Mouse (Mus musculus) kidney, embryonic 16.5 days (tissue): ENCODE measurements around the gene Cmah. TPM values are rescaled to one million over a fixed set of nuclear protein-coding genes. Genes with fewer than 3 reads are reported as not detected.

Source experiments
- ATAC-seq: fragments of 200-750 bp; cut with Nextera tagmentation; 2 replicates; pipeline ENCODE4 v1.8.0; 2017; ENCODE audit warnings: moderate TSS enrichment; ENCODE audit not compliant: low FRiP score, low TSS enrichment
- H3K27ac ChIP-seq: fragments of 300-500 bp; sonication (generic); 2 replicates; pipeline ENCODE4 v1.5.1; 2014; ENCODE audit warnings: low read length
- H3K27me3 ChIP-seq: fragments of 300-500 bp; sonication (generic); 2 replicates; pipeline ENCODE4 v1.6.1; 2014; ENCODE audit warnings: low read length, control low read depth, mixed read lengths; ENCODE audit not compliant: insufficient read depth
- H3K36me3 ChIP-seq: fragments of 300-500 bp; sonication (generic); 2 replicates; pipeline ENCODE4 v1.6.1; 2014; ENCODE audit warnings: low read length, control low read depth, mixed read lengths; ENCODE audit not compliant: insufficient read depth
- H3K4me1 ChIP-seq: fragments of 300-500 bp; sonication (generic); 2 replicates; pipeline ENCODE4 v1.6.1; 2014; ENCODE audit warnings: low read length, control low read depth, mixed read lengths; ENCODE audit not compliant: insufficient read depth
- H3K4me2 ChIP-seq: fragments of 300-500 bp; sonication (generic); replicated peaks from 2 replicates; pipeline ENCODE4 v1.6.1; 2014; ENCODE audit warnings: low read depth, low read length
- H3K4me3 ChIP-seq: fragments of 300-500 bp; sonication (generic); 2 replicates; pipeline ENCODE4 v1.5.1; 2014; ENCODE audit warnings: mild to moderate bottlenecking, low read length
- H3K9ac ChIP-seq: fragments of 300-500 bp; sonication (generic); replicated peaks from 2 replicates; pipeline ENCODE4 v1.6.1; 2014; ENCODE audit warnings: low read length
- H3K9me3 ChIP-seq: fragments of 300-500 bp; sonication (generic); 2 replicates; pipeline ENCODE4 v1.6.1; 2016; ENCODE audit warnings: low read length, control low read depth
- WGBS: fragments of 180-500 bp; shearing (Covaris S2); extraction: QIAGEN DNeasy Blood & Tissue Kit; methylation state at CpG from one replicate; pipeline ENCODE4 v1.1.7; 2014; 5-methylcytosine and 5-hydroxymethylcytosine counted together
- polyA plus RNA-seq: library from polyadenylated mRNA; unstranded; fragments of >200 nt; fragmentation: Nextera tagmentation; extraction: Ambion mirVana; gene quantifications from 2 replicates; pipeline ENCODE4 v1.2.1, GENCODE M21; 2015

The Cmah gene
- polyA plus RNA-seq, 1 experiment from 2014 or later: 0.79 TPM

DNA sequence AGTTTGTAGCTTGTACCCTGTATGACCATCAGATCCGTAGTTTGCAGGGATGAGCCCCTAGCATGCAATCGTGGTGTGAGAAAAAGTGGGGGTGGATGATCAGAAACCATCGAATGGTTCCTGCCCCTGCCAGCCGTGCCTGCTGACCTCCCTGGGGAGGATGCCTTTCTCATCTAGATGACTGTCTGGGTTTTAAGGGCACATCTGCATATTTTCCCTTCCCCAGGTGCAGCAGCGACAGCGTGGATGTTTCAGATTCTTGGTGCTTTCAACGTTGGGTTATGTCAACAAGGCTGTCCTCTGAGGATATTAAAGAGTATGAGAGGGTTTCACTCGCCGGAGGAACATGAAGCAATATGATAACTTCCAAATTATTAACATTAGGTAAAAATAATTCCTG is 158.8 kb downstream of the Cmah start:
- Histone ChIP-seq H3K36me3 (no peaks in the 10 kb centered on the region), H3K4me1 (no peaks in the 10 kb centered on the region), H3K9ac (no peak overlapping the region), H3K9me3 (no peaks in the 10 kb centered on the region), H3K27me3 (no peaks in the 10 kb centered on the region), H3K4me2 (no peak overlapping the region), H3K27ac (no peak overlapping the region), H3K4me3 (no peak overlapping the region)
- ATAC-seq: no peak
- 66% methylated on average over 9 of the region's 9 CpGs for WGBS

DNA sequence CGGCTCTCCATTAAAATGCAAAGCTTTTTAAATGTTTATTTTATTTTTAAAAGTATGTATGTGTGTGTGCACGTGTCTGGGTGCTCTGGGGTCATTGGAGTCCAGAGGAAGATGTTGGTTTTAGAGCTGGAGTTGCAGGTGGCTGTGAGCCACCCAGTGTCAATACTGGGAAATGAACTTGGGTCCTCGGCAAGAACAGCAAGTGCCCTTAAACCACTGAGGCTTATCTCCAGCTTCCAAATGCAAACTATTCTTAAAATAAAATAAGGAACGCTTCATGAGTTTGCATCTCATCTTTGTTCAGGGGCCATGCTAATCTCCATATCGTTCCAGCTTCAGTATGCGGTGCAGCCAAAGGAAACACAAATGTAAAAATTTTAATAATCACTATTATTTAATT is 159.2 kb downstream of the Cmah start:
- H3K27ac ChIP-seq: no peak overlapping the region
- H3K9ac ChIP-seq: no peak overlapping the region
- ATAC-seq: no peak
- H3K4me1 ChIP-seq: no peaks in the 10 kb centered on the region
- H3K27me3 ChIP-seq: no peaks in the 10 kb centered on the region
- no peaks in the 10 kb centered on the region for H3K36me3 ChIP-seq
- no peak overlapping the region for H3K4me3 ChIP-seq
- H3K9me3 ChIP-seq: no peaks in the 10 kb centered on the region
- WGBS: 76% methylated on average over 6 of the region's 6 CpGs
- H3K4me2 ChIP-seq: no peak overlapping the region

GRCm38 (mm10) chr13:24487061-24487460 is 159.9 kb downstream of the Cmah start:
- WGBS: 56% methylated on average over 5 of the region's 5 CpGs
- H3K27me3 ChIP-seq: no peaks in the 10 kb centered on the region
- no peak for ATAC-seq
- H3K9me3 ChIP-seq: no peaks in the 10 kb centered on the region
- H3K4me1 ChIP-seq: no peaks in the 10 kb centered on the region
- H3K9ac ChIP-seq: no peak overlapping the region
- no peak overlapping the region for H3K4me3 ChIP-seq
- H3K36me3 ChIP-seq: no peaks in the 10 kb centered on the region
- H3K27ac ChIP-seq: no peak overlapping the region
- H3K4me2 ChIP-seq: no peak overlapping the region

- no peak overlapping the region for H3K27ac ChIP-seq
- no peaks in the 10 kb centered on the region for H3K9me3 ChIP-seq
- no peak overlapping the region for H3K4me3 ChIP-seq
- WGBS: 81% methylated on average over 5 of the region's 5 CpGs
- no peak overlapping the region for H3K4me2 ChIP-seq
- no peaks in the 10 kb centered on the region for H3K4me1 ChIP-seq
- no peaks in the 10 kb centered on the region for H3K36me3 ChIP-seq
- H3K9ac ChIP-seq: no peak overlapping the region
- no peak for ATAC-seq
- H3K27me3 ChIP-seq: no peaks in the 10 kb centered on the region
Observed at GRCm38 (mm10) chr13:24487546-24487945, 160.3 kb downstream of the Cmah start.

DNA sequence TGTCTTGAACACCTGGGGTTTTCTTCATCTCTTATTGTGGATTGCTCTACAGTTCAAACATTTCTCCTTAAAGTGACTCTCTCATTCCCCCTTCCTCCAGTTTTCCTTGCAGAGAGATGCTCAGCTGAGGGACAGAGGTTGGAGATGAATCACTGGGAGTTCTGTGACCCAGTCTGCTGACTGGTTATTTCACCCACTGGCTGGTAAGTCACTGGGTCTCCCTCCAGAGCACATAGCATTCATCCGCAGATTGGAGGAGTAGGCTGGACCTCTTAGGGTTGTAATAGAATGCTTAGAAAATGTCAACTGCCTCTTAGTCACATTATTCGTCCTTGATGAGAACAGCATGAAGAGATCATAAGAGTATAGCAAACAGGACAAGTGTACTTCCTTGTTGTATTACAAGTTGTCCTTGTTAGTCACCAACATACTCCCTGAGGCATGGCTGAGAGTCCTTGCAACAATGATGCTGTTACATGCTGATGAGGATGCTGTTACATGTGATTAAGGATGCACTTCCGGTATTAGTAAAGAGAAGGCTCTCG is 161.4 kb downstream of the Cmah start:
- Histone ChIP-seq H3K4me3 (no peak overlapping the region), H3K27ac (no peak overlapping the region), H3K9ac (no peak overlapping the region), H3K36me3 (no peaks in the 10 kb centered on the region), H3K9me3 (no peaks in the 10 kb centered on the region), H3K4me2 (no peak overlapping the region), H3K4me1 (no peaks in the 10 kb centered on the region), H3K27me3 (no peaks in the 10 kb centered on the region)
- WGBS: 90% methylated on average over 4 of the region's 4 CpGs
- no peak for ATAC-seq

DNA sequence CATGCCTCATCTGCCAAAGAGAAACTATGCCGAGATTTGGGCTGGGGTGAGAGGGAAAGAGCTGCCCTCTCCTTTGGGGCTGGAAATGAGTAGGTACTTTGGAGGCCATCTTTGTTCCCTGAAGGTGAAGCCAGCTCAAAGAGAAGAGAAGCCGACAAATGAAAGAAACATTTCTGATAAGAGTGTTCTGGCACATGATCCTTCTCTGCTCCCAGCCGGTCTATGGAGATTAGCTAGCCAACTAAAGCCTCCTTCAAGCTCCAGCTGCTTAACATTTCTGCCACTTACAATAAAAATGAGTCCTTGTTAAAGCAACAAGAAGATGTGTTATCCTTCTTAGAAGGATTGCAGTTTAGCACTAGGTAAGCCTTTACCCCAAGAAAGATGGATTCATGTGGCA is 162.3 kb downstream of the Cmah start:
- Histone ChIP-seq H3K27ac (no peak overlapping the region), H3K36me3 (no peaks in the 10 kb centered on the region), H3K4me1 (no peaks in the 10 kb centered on the region), H3K9ac (no peak overlapping the region), H3K4me3 (no peak overlapping the region), H3K9me3 (no peaks in the 10 kb centered on the region), H3K4me2 (no peak overlapping the region), H3K27me3 (no peaks in the 10 kb centered on the region)
- 82% methylated on average over 3 of the region's 3 CpGs for WGBS
- no peak for ATAC-seq

DNA sequence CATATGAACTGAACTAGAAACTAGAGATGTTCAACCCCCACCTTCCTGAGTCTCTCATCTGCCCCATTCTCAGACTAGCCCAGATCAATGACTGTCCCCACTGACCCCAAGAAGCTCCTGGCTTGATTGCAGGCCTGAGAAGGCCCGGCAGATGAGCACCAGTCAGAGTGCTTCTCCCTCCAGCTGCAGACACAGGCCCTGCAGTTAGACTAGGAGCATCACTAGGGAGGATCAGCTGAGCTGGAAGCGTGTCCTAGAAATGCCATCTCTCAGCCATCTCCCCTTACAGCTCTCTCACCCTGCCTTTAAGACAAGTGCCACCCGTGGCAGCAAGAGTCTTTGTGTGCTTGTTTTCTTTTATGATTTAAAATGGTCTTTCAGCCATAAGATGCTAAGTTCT is 162.8 kb downstream of the Cmah start:
- ATAC-seq: no peak
- no peaks in the 10 kb centered on the region for H3K27me3 ChIP-seq
- H3K4me2 ChIP-seq: no peak overlapping the region
- no peaks in the 10 kb centered on the region for H3K4me1 ChIP-seq
- H3K9me3 ChIP-seq: no peaks in the 10 kb centered on the region
- H3K9ac ChIP-seq: no peak overlapping the region
- no peak overlapping the region for H3K27ac ChIP-seq
- no peak overlapping the region for H3K4me3 ChIP-seq
- no peaks in the 10 kb centered on the region for H3K36me3 ChIP-seq
- WGBS: 39% methylated on average over 3 of the region's 3 CpGs

DNA sequence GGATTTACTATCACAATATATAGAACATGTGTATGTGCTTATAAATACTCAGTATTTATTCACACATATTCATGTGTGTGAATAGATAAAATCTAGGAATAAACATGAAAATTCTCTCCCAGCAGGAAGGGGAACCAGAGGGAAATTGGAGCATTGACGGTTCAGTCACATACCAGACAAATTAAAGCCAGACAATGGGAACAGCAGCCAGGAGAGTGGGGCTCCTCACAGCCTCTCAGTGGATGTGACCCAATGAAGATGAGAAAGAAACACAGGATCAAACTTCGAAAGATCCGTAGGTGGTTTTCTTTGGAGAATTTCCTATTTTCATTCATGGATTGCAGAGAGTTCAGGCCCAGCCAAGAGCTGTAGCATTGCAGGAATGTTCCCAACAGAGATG is 163.9 kb downstream of the Cmah start:
- ATAC-seq: no peak
- WGBS: 70% methylated on average over 3 of the region's 3 CpGs
- no peak overlapping the region for H3K9ac ChIP-seq
- no peaks in the 10 kb centered on the region for H3K27me3 ChIP-seq
- H3K4me2 ChIP-seq: no peak overlapping the region
- H3K27ac ChIP-seq: no peak overlapping the region
- H3K4me1 ChIP-seq: no peaks in the 10 kb centered on the region
- H3K9me3 ChIP-seq: no peaks in the 10 kb centered on the region
- H3K36me3 ChIP-seq: no peaks in the 10 kb centered on the region
- no peak overlapping the region for H3K4me3 ChIP-seq

GRCm38 (mm10) chr13:24493784-24494183 is 166.6 kb downstream of the Cmah start:
- 83% methylated on average over 3 of the region's 3 CpGs for WGBS
- Histone ChIP-seq H3K4me3 (no peak overlapping the region), H3K4me2 (no peak overlapping the region), H3K27me3 (no peaks in the 10 kb centered on the region), H3K9ac (no peak overlapping the region), H3K9me3 (no peaks in the 10 kb centered on the region), H3K4me1 (no peaks in the 10 kb centered on the region), H3K36me3 (no peaks in the 10 kb centered on the region), H3K27ac (no peak overlapping the region)
- no peak for ATAC-seq

DNA sequence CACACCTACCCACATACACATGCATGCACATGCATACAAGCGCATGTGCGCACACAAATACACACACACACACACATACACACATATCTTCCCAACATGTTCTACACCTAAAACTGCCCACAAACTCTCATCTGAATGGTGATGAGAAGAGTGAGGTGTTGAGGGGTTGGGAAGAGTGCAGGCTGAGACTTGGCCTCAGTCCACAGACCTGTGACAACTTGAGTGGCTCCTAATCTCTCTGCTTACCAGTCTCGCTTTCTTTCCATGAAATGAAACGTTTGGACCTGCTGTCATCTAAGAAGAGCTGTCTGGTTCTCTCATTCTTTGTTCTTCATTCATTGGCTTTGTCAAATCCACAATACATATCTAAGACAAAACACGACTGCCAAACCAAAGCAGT is 169.1 kb downstream of the Cmah start:
- no peak overlapping the region for H3K9ac ChIP-seq
- H3K27me3 ChIP-seq: no peaks in the 10 kb centered on the region
- 89% methylated on average over 5 of the region's 5 CpGs for WGBS
- no peaks in the 10 kb centered on the region for H3K9me3 ChIP-seq
- no peak overlapping the region for H3K4me2 ChIP-seq
- ATAC-seq: no peak
- no peak overlapping the region for H3K27ac ChIP-seq
- H3K36me3 ChIP-seq: no peaks in the 10 kb centered on the region
- H3K4me3 ChIP-seq: no peak overlapping the region
- H3K4me1 ChIP-seq: no peaks in the 10 kb centered on the region
